Mouse (Mus musculus): ENCODE measurements around the gene Kcnip1.

The Kcnip1 gene

DNA sequence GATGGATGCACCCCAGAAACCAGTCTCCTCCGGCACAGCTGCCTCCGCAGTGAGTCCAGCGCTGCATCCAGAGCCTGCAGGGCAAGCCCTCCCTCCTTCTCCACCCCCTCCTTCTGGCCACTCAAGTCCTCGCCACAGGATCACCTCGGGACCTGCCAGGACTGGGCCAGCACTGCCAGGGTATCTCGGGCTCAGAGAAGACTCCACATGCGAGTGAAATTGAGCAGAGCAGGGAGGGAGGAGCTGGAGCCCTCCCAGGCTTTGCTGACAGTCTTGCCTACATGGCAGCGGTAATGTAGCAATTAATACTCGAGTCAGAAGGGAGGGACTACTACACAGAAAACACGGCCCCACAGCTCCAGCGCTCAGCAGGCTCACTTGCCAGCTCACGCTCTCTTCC lies at the start of gene Kcnip1:
TSS of gene Kcnip1 (minus strand) at position 215 of the 400 bp plus-strand sequence.
- in situ Hi-C loops (cut with MboI; ENCODE audit: unreplicated experiment in 2 of 2) = no loop called here

DNA sequence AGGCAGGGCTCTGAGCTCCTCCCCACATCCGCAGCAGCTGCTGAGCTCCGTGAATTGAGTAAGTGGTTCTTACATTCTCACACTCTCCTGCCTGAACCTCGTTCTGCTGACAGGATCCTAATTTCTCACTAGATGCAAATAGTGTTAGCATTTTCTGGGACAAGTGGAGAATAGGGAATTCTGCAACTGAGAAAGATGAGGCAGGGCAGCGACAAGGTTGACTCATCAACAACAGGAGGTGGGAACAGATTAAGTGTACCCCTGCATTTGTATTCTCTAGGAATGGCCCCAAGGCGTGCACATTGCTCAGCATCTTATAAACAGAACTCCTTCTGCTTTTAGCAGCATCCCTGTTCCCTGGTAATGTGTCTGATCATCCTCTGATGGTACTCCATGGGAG lies 47.1 kb upstream of the Kcnip1 start:
- in situ Hi-C loops (cut with MboI; ENCODE audit: unreplicated experiment in 2 of 2) = loop anchor here in 1 of 2 experiments (25.0 kb wide), 1 partner anchor 772 kb away; no protein-coding TSS in a partner anchor

DNA sequence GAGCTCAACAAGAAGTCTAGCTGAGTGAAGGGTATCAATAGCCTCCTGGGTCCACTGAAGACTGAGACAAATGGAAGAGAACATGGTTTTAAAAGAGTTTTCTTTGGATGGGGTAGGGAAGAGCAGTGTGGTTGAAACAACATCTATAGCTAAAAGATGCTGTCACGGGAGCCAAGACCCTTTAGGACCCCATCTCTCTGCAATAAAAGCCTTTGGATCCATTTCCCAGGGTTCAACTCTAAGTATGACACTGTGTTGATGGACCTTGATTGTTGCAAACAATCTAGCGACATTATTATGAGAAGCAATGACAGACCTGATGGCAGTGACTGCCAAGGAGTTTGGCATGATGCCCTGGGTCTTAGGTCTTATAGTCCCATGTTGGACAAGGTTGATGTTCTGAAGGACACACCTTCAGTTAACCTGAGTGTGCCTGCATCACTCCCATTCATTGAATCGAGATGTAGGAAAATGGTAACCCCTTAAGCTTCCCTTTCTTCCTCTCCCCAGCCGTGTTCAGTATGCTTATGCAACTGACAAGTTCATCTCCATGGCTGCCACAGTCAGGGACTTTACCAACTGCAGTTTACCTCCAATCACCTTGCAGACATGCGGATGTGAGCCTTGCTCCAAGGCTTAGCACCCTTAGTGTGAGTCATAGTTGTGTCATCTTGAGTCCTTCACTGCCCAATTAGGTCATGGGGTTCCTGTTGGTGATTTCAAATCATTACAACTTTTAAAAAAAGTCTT lies 43.1 kb upstream of the Kcnip1 start:
- in situ Hi-C loops (cut with MboI; ENCODE audit: unreplicated experiment in 2 of 2) = loop anchor here in 1 of 2 experiments (25.0 kb wide), 1 partner anchor 776 kb away; no protein-coding TSS in a partner anchor

DNA sequence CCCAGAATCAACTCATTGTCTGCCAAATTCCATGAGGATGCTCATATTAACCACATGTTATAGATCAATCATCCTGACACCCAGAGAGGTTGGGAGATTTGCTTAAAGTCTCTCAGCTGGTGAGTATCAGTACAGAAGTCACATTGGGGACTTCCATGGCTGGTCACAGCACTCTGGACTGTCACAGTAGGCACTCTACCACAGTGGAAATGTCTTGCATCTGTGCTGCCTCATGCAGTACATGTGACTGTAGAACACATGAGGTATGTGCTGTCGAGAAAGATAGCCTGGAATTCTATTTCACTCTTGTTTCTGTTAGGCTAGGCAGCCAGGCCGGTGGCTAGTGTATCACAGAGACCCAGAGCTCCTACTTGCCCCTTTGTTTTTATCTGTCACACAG lies 41.8 kb upstream of the Kcnip1 start:
- in situ Hi-C loops (cut with MboI; ENCODE audit: unreplicated experiment in 2 of 2) = loop anchor here in 1 of 2 experiments (25.0 kb wide), 1 partner anchor 778 kb away; no protein-coding TSS in a partner anchor

DNA sequence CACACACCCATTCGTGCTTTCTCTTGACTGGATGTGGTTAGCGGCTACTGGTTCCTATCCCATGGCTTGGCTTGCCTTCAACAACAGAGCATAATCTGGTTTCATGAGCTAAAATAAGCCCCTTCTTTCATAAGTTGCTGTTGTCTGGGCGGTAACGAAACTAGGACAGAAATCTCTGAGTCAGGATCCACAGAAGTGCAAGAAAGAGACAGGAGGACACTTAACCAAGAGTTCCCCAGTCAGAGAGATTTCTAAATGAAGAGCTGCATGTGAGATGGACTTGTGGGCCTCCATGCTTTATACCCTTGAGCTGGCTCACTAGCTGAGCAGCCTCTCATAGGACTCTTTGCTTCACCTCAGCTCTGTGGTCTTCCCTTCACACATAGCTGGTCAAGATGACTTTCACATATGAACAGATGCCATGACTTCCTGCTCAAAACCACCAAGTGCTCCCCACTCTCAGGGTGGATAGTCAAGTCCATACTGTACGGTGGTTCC lies 41.1 kb upstream of the Kcnip1 start:
- in situ Hi-C loops (cut with MboI; ENCODE audit: unreplicated experiment in 2 of 2) = loop anchor here in 1 of 2 experiments (25.0 kb wide), 1 partner anchor 778 kb away; no protein-coding TSS in a partner anchor

DNA sequence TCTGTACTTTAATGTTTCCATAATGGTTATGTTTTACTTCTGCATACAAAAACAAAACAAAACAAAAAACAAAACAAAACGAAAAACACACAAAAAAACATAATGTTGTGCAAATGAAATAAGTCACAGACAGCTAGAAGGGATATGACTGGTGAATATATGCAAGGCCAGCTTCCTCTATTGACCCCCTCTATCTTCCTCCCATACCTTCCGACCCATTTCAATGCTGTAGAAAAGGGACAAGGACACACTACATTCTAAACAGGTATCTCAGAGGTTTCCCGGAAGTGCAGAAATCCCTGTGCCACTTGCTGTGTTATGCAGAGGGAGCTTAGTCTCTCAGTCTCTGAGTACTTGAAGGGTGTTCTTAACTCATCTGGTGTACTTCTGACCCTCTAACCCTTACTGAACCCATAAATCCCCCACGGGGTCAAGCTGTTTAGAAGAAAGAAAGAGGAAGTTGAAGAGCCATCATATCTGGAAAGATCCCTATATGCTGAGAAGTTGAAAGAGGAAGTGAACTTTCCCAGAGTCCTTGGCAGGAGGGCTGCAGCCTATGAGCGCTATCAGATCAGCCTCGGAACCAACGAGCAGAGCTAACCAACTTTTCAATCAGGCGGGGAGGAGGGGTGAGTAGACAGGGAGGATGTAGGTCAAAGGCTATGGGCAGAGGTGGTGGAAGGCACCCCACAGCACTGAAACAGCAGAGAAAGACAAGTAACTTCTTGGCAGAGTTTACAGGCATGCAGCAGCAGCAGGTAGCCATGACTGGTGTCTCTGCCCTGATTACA lies 38.3 kb upstream of the Kcnip1 start:
- in situ Hi-C loops (cut with MboI; ENCODE audit: unreplicated experiment in 2 of 2) = loop anchor here in 1 of 2 experiments (25.0 kb wide), 1 partner anchor 781 kb away; no protein-coding TSS in a partner anchor

DNA sequence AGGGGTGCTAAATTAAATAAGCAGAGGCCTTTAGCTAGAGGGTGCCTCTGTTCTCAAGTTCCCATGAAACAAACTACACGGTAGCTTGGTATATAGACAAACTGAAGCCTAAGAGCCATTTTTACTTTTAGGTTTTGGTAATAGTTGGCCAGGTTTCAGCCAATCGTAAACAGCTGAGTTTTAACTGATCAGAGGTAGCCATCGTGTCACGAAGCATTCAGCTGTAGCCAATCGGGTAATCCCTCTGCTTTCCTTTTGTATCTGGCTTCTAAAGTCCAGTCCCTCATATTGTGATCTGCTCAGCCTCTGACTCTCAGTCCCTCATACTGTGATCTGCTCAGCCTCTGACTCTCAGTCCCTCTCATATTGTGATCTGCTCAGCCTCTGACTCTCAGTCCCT lies 36.7 kb upstream of the Kcnip1 start:
- in situ Hi-C loops (cut with MboI; ENCODE audit: unreplicated experiment in 2 of 2) = loop anchor here in 1 of 2 experiments (25.0 kb wide), 1 partner anchor 783 kb away; no protein-coding TSS in a partner anchor

DNA sequence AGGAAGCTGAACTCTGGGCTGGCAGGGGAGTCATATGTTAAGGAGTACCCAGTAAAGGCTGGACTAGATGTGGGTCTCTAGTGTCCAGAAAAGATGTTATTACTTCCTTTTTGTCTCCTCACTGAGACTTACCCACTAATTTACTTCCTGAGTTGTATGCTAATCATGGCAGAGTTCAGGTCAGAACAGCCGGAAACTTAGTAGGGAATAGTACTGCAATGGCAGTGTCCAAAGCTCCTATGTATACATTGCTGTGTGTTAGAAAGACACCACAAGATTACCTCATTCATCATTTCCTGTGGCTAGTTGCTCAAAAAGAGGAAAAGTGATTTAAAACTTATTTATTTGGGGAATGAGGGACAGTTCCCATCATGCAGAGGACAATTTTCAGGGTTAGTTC lies 32.1 kb upstream of the Kcnip1 start:
- in situ Hi-C loops (cut with MboI; ENCODE audit: unreplicated experiment in 2 of 2) = loop anchor here in 1 of 2 experiments (25.0 kb wide), 1 partner anchor 787 kb away; no protein-coding TSS in a partner anchor

DNA sequence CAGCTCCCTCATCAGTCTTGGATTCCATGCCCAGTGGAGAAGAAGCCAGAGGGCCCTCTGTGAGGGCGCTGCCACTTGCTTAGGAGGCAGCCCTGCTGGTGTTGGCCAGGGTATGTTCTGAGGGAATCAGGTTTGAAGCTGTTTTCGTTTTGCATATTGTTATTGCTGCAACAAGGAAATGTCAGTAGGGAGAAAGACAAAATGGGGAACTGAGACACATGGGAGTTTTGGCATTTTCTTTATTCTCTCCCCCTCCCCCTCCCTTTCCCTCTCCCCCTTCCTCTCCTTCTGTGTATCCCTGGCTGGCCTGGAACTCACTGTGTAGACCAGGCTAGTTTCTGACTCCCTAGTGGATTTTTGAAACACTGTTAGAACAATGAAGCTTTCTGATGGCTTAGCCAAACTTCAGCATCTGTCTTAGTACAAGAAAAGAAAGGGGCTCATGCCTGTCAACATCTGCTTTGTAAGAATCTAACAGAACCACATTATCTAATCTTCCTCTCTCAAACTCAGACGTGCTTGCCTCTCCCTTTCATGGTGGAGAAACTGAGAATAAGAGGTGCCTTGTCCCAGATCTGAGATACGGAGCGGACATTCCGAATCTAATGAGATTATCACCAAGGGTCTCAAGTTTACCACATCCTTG lies 19.2 kb upstream of the Kcnip1 start:
- in situ Hi-C loops (cut with MboI; ENCODE audit: unreplicated experiment in 2 of 2) = loop anchor here in 1 of 2 experiments (25.0 kb wide), 1 partner anchor 800 kb away; no protein-coding TSS in a partner anchor

DNA sequence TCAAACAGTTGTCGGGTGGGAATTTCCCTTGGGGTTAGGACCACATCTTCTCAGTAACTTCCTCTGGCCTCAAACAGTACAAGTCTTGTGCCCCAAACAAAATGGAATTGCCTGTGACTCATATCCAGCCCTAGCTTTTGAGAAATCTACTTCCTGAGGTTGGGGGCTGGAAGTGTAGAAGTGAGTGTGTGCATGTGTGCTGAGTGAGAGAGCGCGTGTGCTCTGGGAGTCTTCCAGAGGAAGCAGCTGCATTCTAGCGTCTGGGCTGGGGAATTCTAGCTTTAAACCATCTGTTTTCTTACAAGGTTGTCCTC lies 17.9 kb upstream of the Kcnip1 start:
- in situ Hi-C loops (cut with MboI; ENCODE audit: unreplicated experiment in 2 of 2) = loop anchor here in 1 of 2 experiments (25.0 kb wide), 1 partner anchor 801 kb away; no protein-coding TSS in a partner anchor

DNA sequence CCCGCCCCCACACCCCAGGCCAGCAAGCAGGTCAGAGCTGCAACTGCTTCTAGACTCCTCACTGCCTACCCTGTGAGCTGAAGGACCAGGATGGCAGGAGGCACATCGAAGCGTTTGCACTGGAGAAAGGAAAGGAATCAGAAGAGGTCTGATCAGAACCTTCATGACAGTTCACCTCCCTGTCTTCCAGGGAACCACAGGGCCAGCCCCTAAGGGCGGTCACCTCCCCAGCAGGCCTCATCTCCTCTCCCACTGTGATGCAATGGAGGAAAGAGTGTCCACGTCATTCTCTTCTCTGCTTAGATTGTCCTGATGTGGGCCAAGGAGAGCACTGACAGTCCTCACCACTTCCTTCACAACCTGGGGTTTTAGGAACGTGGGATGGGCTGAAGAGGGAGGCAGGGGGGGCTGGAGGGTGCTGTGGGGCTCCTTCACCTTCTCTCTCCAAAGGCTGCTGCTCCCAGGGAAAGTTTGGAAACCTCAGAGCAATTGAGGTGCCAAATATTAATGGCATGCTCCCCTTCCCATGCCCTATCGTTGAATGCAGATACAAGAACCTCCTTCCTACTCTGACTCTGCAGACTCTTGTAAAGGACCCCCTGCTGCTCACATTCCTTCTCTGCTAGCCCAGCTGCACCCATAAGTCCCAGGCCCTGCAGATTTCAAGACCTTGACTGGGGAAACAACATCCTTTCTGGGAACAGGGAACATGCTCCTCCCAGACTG lies 17.3 kb upstream of the Kcnip1 start:
- in situ Hi-C loops (cut with MboI; ENCODE audit: unreplicated experiment in 2 of 2) = loop anchor here in 1 of 2 experiments (25.0 kb wide), 1 partner anchor 802 kb away; no protein-coding TSS in a partner anchor

DNA sequence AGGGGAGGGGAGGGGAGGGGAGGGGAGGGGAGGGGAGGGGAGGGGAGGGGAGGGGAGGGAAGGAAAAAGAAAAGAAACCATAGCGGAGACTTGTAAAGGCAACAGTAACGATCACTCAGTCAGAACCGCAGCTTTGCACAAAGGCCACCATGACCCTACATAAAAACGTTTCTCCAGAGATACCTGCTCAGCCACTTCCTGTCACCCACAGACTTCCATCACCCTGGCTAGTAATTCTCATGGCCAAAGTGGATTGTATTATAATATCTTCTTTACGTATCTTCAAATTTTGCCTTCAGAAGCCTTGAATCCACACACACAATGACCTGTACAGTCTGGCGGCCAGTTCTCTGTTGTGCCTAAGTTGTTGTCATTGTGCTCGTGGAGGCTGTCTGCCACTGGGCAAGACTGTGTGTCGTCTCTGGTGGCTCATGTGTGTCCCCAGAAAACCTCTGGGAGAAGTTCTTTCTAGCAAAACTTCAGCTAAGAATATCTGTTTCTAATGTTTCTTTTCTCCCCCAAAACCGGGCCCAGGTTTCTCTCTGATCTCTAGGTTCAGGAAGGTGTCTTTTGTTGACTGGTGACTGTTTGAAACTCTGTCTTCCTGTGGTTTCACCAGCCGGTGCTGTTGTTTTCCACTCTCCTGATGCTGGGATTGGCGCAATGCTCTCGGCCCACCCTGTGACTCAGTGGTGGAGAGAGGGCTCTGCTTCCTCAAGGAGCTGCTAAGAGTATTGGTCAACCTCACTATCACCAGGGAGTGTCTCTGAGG lies 16.6 kb upstream of the Kcnip1 start:
- in situ Hi-C loops (cut with MboI; ENCODE audit: unreplicated experiment in 2 of 2) = loop anchor here (10.0 to 25.0 kb wide), 4 partner anchors 55 to 803 kb away; no protein-coding TSS in a partner anchor

DNA sequence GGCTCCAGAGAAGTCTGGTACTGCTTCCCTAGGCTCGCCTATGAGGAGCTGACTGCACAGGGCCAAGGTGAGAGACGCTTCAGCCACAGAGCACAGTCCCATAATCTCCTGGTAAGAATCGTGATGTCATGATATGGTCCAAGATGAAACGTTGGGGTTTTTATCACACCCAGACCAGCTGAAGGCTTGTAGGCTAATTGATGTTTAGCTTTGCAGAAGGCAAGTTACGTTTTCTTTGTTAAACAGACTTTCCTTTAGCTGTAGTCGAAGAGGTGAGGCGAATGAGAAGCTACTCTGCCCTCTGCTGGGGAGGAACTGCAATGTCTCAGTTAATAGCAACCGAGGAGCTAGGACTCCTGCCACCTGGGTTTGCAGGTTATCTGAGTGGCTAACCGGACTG lies 15.8 kb upstream of the Kcnip1 start:
- in situ Hi-C loops (cut with MboI; ENCODE audit: unreplicated experiment in 2 of 2) = loop anchor here (10.0 to 25.0 kb wide), 4 partner anchors 56 to 804 kb away; no protein-coding TSS in a partner anchor

DNA sequence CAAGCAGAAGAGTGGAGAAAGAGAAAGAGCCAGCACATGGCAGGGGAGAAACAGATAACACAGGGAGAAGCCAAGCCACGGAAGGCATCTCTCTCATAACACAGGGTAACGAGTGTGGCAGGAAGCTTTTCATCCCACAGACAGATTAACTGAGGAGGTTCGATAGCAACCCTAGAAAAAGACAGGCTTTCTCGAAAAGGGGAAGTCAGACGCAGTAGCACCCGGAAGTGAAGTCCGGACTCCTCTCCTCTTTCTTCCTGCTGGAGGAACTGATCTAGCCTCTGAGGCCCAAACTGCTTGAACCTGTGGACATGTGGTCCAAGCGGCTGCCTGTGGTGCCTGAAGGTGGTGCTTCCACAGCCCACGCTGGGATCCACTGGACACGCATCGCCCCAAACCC lies 15.3 kb upstream of the Kcnip1 start:
- in situ Hi-C loops (cut with MboI; ENCODE audit: unreplicated experiment in 2 of 2) = loop anchor here (10.0 to 25.0 kb wide), 4 partner anchors 57 to 804 kb away; no protein-coding TSS in a partner anchor

DNA sequence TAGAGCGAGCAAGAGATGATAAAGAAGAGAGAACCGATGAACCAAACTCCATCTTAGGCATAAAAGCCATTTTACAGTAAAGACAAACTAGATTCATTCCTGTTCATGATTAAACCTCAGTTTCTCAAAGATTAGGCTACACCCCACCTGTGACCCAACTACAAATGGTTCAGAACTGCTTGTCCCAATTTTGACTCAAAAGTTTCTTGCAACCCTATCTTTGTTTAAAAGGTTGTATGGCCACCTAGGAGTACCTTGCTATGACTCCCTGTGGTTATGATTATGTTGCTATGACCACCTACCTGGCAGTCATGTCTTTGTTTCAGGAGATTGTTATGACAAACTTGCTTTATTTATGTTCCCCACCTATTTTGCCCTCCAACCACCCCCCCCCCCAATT lies 14.7 kb upstream of the Kcnip1 start:
- in situ Hi-C loops (cut with MboI; ENCODE audit: unreplicated experiment in 2 of 2) = loop anchor here (10.0 to 25.0 kb wide), 4 partner anchors 57 to 805 kb away; no protein-coding TSS in a partner anchor

DNA sequence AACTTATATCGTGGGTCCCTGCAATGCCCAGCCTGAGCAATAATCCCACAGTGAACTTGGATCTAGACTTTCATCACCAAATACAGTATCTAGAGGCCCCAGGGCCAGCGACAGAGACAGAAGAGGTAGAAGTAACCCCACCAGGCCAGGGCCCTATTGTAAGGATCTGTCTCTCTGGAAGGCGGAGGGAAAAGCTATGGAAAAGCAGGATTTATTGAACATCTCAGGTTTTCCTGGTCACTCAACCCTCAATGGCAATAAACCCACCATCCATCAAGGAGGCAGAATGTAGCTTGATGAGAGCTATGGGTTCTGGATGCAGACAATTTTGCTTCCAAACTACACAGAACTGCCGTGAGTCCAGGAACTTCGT lies 9.6 kb upstream of the Kcnip1 start:
- in situ Hi-C loops (cut with MboI; ENCODE audit: unreplicated experiment in 2 of 2) = loop anchor here (10.0 to 25.0 kb wide), 4 partner anchors 62 to 810 kb away; no protein-coding TSS in a partner anchor

DNA sequence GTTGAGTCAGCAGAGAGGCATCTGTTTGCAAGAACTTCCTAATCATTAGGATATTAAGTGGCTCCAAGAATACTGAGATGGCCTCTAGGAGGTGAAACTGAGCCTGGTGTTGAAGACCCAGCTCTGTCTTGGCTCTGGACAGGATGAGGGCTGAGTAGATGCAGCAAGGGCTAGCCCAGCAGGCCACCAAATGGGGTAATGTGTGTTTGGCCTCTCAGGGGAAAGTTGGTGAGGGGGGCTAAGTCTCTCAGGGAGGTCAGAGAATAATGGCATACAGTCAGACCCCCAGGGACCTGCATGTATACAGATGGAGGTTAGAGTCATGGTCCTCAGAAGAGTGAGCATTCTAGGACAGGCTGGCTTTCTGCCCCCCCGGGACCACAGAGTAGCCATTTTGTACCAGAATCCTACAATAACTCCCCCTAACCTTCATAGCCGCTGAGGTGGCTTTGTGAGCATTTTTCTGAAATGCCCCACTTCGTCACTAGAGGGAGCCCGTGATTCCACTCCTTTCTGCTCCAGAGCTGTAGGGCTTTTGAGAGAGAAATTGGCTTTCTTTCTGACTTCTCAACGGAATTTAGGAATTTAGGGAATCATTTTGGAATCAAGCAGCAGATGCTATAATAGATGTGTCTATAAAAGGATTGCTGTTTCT lies 9.1 kb upstream of the Kcnip1 start:
- in situ Hi-C loops (cut with MboI; ENCODE audit: unreplicated experiment in 2 of 2) = loop anchor here (10.0 to 25.0 kb wide), 4 partner anchors 63 to 810 kb away; no protein-coding TSS in a partner anchor

DNA sequence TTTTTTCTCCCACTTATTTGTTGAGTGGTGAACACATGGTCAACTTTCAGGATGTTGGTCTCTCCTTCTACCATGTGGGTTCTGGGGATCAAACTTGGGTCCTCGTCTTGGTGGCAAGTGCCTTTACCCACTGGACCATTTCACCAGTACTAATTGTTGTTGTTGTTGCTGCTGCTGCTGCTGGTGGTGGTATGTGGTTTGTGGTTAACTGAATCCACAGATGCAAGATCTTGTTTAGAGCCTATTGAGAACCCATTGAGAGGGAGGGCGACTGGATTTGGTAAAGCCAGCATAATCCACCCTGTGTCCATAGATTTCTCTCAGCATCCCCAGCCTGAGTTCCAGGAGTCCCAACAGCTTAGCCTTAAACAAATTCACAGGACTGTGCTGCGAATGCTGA lies 7.5 kb upstream of the Kcnip1 start:
- in situ Hi-C loops (cut with MboI; ENCODE audit: unreplicated experiment in 2 of 2) = loop anchor here (10.0 to 25.0 kb wide), 4 partner anchors 64 to 812 kb away; no protein-coding TSS in a partner anchor

Data from v-Abl transformed pro-B cells (cell line).